Mouse (Mus musculus) heart, adult 11 months (tissue): ENCODE measurements around the gene Fam83g.

Source experiments
- DNase-seq: peaks from one replicate; pipeline ENCODE4 v3.0.0; 2022

Gene Fam83g

GRCm38 (mm10) chr11:61719826-61720225 is 35.9 kb downstream of the Fam83g start:
- peak; percentile 88 for DNase-seq

- DNase-seq: no peak
Measured at GRCm38 (mm10) chr11:61720636-61721035, 36.7 kb downstream of the Fam83g start, which contains the start of gene Slc5a10. Gene Slc5a10, minus strand, starts transcription at chr11:61720826.

DNA sequence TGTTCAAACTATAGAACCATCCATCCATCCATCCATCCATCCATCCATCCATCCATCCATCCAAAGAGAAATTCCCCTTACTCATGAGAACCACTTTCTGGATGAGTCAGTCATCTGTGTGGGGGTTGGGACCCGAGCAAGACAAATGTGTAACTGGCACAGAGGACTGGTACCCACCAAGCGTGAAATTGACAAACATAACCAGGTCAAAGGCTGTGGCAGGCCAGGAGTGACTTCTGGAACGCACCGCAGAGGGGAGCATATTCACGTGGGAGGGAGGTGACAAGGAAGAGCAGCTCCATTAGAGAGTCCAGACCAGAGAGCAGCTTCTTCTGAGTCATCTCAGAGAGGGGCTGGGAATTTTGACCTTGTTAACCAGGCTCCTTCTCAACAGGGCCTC is 38.2 kb downstream of the Fam83g start:
- peak; percentile 63 for DNase-seq

- peak; percentile 95 for DNase-seq
Measured at GRCm38 (mm10) chr11:61728037-61728436, 44.1 kb downstream of the Fam83g start.

GRCm38 (mm10) chr11:61732672-61733071 is 48.8 kb downstream of the Fam83g start:
- DNase-seq: no peak

- DNase-seq: no peak
Measured at GRCm38 (mm10) chr11:61737290-61737689, 53.4 kb downstream of the Fam83g start.

- no peak for DNase-seq
Measured at GRCm38 (mm10) chr11:61740500-61740899, 56.6 kb downstream of the Fam83g start.

- peak; percentile 92 for DNase-seq
Measured at GRCm38 (mm10) chr11:61743768-61744167, 59.9 kb downstream of the Fam83g start.

GRCm38 (mm10) chr11:61744460-61744859 is 60.6 kb downstream of the Fam83g start:
- DNase-seq: no peak

DNA sequence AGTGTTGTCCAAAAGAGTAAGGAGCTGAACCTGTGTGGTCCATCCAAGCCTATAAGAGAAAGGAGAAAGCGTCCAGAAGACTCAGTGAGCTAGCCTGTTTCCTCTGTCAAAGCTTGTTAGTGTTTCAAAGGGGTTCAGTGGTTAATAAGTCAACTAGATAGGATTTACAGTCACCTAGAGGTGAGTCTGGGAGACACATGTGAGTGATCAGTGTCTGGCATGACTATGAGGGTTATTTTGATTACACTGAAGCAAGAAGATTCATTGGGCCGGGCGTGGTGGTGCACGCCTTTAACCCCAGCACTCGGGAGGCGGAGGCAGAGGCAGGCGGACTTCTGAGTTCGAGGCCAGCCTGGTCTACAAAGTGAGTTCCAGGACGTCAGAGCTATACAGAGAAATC is 61.9 kb downstream of the Fam83g start:
- no peak for DNase-seq

DNA sequence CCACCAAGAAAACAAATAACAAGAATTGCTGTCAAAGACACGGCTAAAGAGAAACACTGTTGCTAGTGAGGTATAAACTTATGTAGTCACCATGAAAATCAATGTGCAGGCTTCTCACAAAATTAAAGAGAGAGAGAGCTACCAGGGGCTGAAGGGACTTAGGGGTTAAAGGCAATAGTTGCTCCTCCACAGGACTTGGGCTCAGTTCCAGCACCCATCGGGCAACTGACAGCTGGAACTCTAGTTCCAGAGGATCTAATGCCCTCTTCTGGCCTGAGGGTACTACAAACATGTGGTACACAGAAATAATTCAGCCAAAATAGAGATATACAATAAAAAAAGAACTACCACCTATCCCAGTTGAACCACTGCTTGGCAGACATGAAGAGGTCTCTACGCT is 63.3 kb downstream of the Fam83g start:
- no peak for DNase-seq

- no peak for DNase-seq
Measured at GRCm38 (mm10) chr11:61751612-61752011, 67.7 kb downstream of the Fam83g start.

DNA sequence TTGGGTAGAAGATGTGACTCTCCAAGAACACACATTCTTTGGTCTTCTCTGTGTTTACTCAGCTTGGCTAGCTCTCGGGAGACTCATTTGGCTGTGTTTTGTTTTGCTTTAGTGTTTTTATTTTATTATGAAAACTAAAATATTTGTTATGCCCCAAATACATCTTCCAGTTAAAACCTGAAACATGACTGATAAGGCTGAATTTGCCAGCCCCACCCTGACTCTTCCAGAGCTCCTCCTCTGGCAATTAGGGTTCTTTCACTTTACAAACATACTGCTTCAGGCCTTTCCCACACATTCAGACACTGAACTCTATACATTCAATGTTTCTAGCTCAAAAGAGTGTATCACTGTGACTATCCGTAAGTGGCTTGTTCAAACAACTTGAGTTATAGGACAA is 73.3 kb downstream of the Fam83g start:
- peak; percentile 9 for DNase-seq
